Mouse (Mus musculus): ENCODE data around the gene Vwa7. TPM values are rescaled to one million over a fixed set of nuclear protein-coding genes. Genes with fewer than 3 reads are reported as not detected.

Vwa7 gene
- polyA plus RNA-seq, 1 experiment from 2014 or later = 0.38 TPM

GRCm38 (mm10) chr17:35063466-35063865 lies 47.1 kb downstream of the Vwa7 start:
- Histone ChIP-seq H3K4me3 (no peak overlapping the region), H3K27me3 (peaks cover 51% of the 10 kb centered on the region), H3K36me3 (peaks cover 34% of the 10 kb centered on the region), H3K9me3 (no peaks in the 10 kb centered on the region), H3K27ac (no peak overlapping the region), H3K4me2 (no peak overlapping the region), H3K9ac (no peak overlapping the region), H3K4me1 (peaks cover 37% of the 10 kb centered on the region)
- WGBS = 98% methylated on average over 3 of the region's 3 CpGs
- ATAC-seq (ENCODE audit: insufficient number of reproducible peaks, insufficient read depth, low FRiP score, low TSS enrichment, low read depth) = no peak

GRCm38 (mm10) chr17:35064378-35064877 lies 48.0 kb downstream of the Vwa7 start:
- WGBS = 27% methylated on average over 10 of the region's 10 CpGs
- peak overlapping the region; percentile 45; the same call in 1 of the 2 replicates for H3K27ac ChIP-seq

GRCm38 (mm10) chr17:35064951-35065947 lies 48.9 kb downstream of the Vwa7 start, which contains the start of gene Ly6g6c:
Gene Ly6g6c (plus strand): TSS chr17:35065388.
- Histone ChIP-seq H3K9ac (peak within 1 kb of the TSS; percentile 58), H3K4me1 (peaks cover 29% of the 10 kb centered on the region), H3K36me3 (peaks cover 32% of the 10 kb centered on the region), H3K4me2 (peak within 1 kb of the TSS; percentile 66), H3K27me3 (peaks cover 56% of the 10 kb centered on the region), H3K9me3 (no peaks in the 10 kb centered on the region), H3K4me3 (peak within 1 kb of the TSS; percentile 41), H3K27ac (peak within 1 kb of the TSS; percentile 60; the same call in 1 of the 2 replicates)
- 2% methylated on average over 48 of the region's 48 CpGs for WGBS
- ATAC-seq (ENCODE audit: insufficient number of reproducible peaks, insufficient read depth, low FRiP score, low TSS enrichment, low read depth) = peak; percentile 23; the same call in 1 of the 2 replicates

More at GRCm38 (mm10) chr17:35064378-35064877, 48.0 kb downstream of the Vwa7 start:
- peaks cover 32% of the 10 kb centered on the region for H3K36me3 ChIP-seq
- H3K4me2 ChIP-seq = peak overlapping the region; percentile 66
- ATAC-seq (ENCODE audit: insufficient number of reproducible peaks, insufficient read depth, low FRiP score, low TSS enrichment, low read depth) = no peak
- peaks cover 34% of the 10 kb centered on the region for H3K4me1 ChIP-seq
- peaks cover 56% of the 10 kb centered on the region for H3K27me3 ChIP-seq
- H3K4me3 ChIP-seq = peak overlapping the region; percentile 41
- H3K9me3 ChIP-seq = no peaks in the 10 kb centered on the region
- H3K9ac ChIP-seq = peak overlapping the region; percentile 58; the same call in 1 of the 2 replicates

GRCm38 (mm10) chr17:35066084-35066483 lies 49.7 kb downstream of the Vwa7 start, which contains the start of gene Mpig6b:
Gene Mpig6b (minus strand): TSS chr17:35066184.
- peak within 1 kb of the TSS; percentile 41 for H3K4me3 ChIP-seq
- H3K4me2 ChIP-seq = peak within 1 kb of the TSS; percentile 66
- peak within 1 kb of the TSS; percentile 60; the same call in 1 of the 2 replicates for H3K27ac ChIP-seq
- H3K27me3 ChIP-seq = peaks cover 56% of the 10 kb centered on the region
- ATAC-seq (ENCODE audit: insufficient number of reproducible peaks, insufficient read depth, low FRiP score, low TSS enrichment, low read depth) = no peak
- peaks cover 23% of the 10 kb centered on the region for H3K36me3 ChIP-seq
- peak within 1 kb of the TSS; percentile 58 for H3K9ac ChIP-seq
- peaks cover 20% of the 10 kb centered on the region for H3K4me1 ChIP-seq
- no peaks in the 10 kb centered on the region for H3K9me3 ChIP-seq
- WGBS = 42% methylated on average over 10 of the region's 10 CpGs

DNA sequence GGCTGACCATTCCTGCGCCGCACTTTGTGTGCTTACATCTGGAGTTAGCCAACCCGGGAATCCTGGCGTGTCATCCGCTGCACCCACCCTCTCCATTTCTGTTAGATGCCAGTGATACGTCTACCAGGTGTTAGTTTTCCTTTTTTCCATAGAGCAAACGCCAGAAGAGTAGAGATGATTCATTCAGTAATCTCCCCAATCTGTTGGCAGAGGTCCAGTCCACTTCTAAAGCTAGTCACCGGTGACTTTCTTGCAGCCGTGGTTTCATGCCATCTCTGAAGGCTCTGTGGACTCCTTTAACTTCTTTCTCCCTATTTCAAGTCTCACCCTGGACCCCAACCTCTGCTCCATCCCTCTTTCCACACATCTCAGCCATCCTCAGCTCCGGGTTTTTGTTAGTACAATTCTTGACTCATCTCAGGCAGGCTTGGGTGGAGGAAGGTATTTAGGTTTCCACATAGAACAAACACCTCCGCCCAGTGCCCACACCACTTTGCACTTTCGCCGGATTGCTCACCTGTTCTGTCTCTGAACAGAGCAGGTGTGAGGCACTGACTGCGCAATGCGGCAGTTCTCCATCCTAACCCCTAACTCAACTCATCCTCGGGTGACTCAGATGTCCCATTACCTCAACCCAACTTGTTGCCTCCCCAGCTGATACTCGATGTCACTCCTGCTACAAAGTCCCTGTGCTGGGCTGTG lies 52.0 kb downstream of the Vwa7 start:
- 75% methylated on average over 17 of the region's 17 CpGs for WGBS
- Histone ChIP-seq H3K4me3 (no peak overlapping the region), H3K27ac (no peak overlapping the region), H3K27me3 (peaks cover 55% of the 10 kb centered on the region), H3K4me1 (peaks cover 17% of the 10 kb centered on the region), H3K9me3 (no peaks in the 10 kb centered on the region), H3K9ac (no peak overlapping the region), H3K36me3 (peaks cover 2% of the 10 kb centered on the region), H3K4me2 (no peak overlapping the region)
- ATAC-seq (ENCODE audit: insufficient number of reproducible peaks, insufficient read depth, low FRiP score, low TSS enrichment, low read depth) = no peak

DNA sequence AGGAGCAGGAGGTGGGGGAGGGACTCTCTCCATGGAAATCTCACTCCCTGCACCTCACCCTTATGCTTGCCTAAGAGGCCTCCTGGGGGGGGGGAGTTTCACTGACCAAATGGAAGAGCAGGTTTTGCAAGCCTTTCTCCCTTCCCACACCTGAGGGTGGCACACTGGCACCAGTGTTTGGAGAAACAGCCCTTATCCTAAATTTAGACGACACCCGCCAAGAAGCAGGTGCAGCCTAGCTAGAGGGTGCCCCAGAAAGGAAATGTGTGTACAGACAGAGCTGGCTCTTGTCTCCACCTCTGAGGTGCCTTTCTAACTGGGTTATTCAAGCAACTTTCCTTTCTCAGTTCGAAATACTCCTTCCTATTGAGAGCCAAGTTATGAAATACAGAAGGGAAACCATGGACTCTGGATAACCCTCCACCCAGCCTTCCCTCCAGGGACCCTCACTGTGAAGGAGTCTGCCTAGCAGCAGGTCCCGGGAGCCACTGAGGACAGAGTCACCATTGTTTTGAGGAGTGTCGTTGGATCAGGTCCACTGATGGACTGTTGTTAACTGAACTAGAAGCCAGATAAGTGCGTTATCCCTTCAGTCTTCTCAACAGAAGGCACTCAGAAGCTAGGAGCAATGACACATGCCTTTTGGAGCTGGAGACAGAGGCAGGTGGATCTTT lies 54.3 kb downstream of the Vwa7 start:
- ATAC-seq (ENCODE audit: insufficient number of reproducible peaks, insufficient read depth, low FRiP score, low TSS enrichment, low read depth) = no peak

GRCm38 (mm10) chr17:35071454-35071853 lies 55.1 kb downstream of the Vwa7 start:
- no peak overlapping the region for H3K27ac ChIP-seq
- 83% methylated on average over 9 of the region's 9 CpGs for WGBS
- H3K27me3 ChIP-seq = peaks cover 24% of the 10 kb centered on the region

More for the DNA sequence above, 54.3 kb downstream of the Vwa7 start:
- H3K9ac ChIP-seq = no peak overlapping the region
- H3K27ac ChIP-seq = no peak overlapping the region
- no peaks in the 10 kb centered on the region for H3K9me3 ChIP-seq
- H3K36me3 ChIP-seq = no peaks in the 10 kb centered on the region
- peaks cover 7% of the 10 kb centered on the region for H3K4me1 ChIP-seq
- no peak overlapping the region for H3K4me2 ChIP-seq
- H3K27me3 ChIP-seq = peaks cover 31% of the 10 kb centered on the region
- no peak overlapping the region for H3K4me3 ChIP-seq
- 31% methylated on average over 6 of the region's 6 CpGs for WGBS

DNA sequence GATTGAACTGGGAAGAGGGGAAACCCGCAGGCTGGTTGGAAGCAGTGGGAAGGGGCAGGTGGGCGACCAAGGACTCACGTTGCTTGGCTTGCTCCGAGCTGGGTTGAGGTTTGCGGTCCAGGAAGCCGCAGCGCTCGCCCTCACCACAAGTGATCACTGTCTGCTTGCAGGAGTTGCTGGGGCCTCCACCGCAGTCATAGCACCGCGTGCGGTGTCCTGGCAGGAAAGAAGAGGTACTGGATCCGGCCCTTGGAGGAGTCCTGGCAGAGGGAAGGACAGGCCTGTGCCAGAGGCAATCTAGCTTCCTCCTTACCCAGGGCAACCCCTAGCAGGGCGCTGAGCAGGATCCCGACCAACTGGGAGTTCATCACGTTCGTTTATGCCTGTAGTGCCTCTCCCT lies 57.7 kb downstream of the Vwa7 start:
- no peak overlapping the region for H3K4me3 ChIP-seq
- no peaks in the 10 kb centered on the region for H3K9me3 ChIP-seq
- peaks cover 13% of the 10 kb centered on the region for H3K27me3 ChIP-seq
- no peak overlapping the region for H3K4me2 ChIP-seq
- H3K36me3 ChIP-seq = no peaks in the 10 kb centered on the region
- peaks cover 32% of the 10 kb centered on the region for H3K4me1 ChIP-seq
- no peak overlapping the region for H3K27ac ChIP-seq
- 41% methylated on average over 17 of the region's 17 CpGs for WGBS
- no peak for ATAC-seq (ENCODE audit: insufficient number of reproducible peaks, insufficient read depth, low FRiP score, low TSS enrichment, low read depth)
- no peak overlapping the region for H3K9ac ChIP-seq

More at GRCm38 (mm10) chr17:35071454-35071853, 55.1 kb downstream of the Vwa7 start:
- H3K36me3 ChIP-seq = no peaks in the 10 kb centered on the region
- no peak for ATAC-seq (ENCODE audit: insufficient number of reproducible peaks, insufficient read depth, low FRiP score, low TSS enrichment, low read depth)
- no peak overlapping the region for H3K9ac ChIP-seq
- no peak overlapping the region for H3K4me3 ChIP-seq
- no peak overlapping the region for H3K4me2 ChIP-seq
- no peaks in the 10 kb centered on the region for H3K9me3 ChIP-seq
- peaks cover 13% of the 10 kb centered on the region for H3K4me1 ChIP-seq

Other genes with a start within 250 kb of the Vwa7 start
- not detected in 2 replicates for gene Cyp21a1, start 212.0 kb upstream of the Vwa7 start, polyA plus RNA-seq (2015; fragmentation: Nextera tagmentation; extraction: Ambion mirVana)
- gene Stk19, start 179.6 kb upstream of the Vwa7 start, polyA plus RNA-seq (2015; fragmentation: Nextera tagmentation; extraction: Ambion mirVana) = 25.4 and 29.4 TPM in 2 replicates
- gene Dxo, start 179.6 kb upstream of the Vwa7 start, polyA plus RNA-seq (2015; fragmentation: Nextera tagmentation; extraction: Ambion mirVana) = 66.3 and 75.1 TPM in 2 replicates
- 52.2 and 55.6 TPM in 2 replicates for gene Skiv2l, start 166.4 kb upstream of the Vwa7 start, polyA plus RNA-seq (2015; fragmentation: Nextera tagmentation; extraction: Ambion mirVana)
- 119 and 126 TPM in 2 replicates for gene Nelfe, start 166.2 kb upstream of the Vwa7 start, polyA plus RNA-seq (2015; fragmentation: Nextera tagmentation; extraction: Ambion mirVana)
- 1.6 and 5.7 TPM in 2 replicates for gene Cfb, start 154.1 kb upstream of the Vwa7 start, polyA plus RNA-seq (2015; fragmentation: Nextera tagmentation; extraction: Ambion mirVana)
- gene Zbtb12, start 137.1 kb upstream of the Vwa7 start, polyA plus RNA-seq (2015; fragmentation: Nextera tagmentation; extraction: Ambion mirVana) = 5.5 and 7.1 TPM in 2 replicates
- gene Gm20547, start 134.5 kb upstream of the Vwa7 start, polyA plus RNA-seq (2015; fragmentation: Nextera tagmentation; extraction: Ambion mirVana) = not detected in 2 replicates
- 2.7 and 3.2 TPM in 2 replicates for gene C2, start 118.3 kb upstream of the Vwa7 start, polyA plus RNA-seq (2015; fragmentation: Nextera tagmentation; extraction: Ambion mirVana)
- 98.5 and 100 TPM in 2 replicates for gene Ehmt2, start 118.1 kb upstream of the Vwa7 start, polyA plus RNA-seq (2015; fragmentation: Nextera tagmentation; extraction: Ambion mirVana)
- 0.24 and 0.83 TPM in 2 replicates for gene Slc44a4, start 102.1 kb upstream of the Vwa7 start, polyA plus RNA-seq (2015; fragmentation: Nextera tagmentation; extraction: Ambion mirVana)
- 18.8 and 20.3 TPM in 2 replicates for gene Neu1, start 85.3 kb upstream of the Vwa7 start, polyA plus RNA-seq (2015; fragmentation: Nextera tagmentation; extraction: Ambion mirVana)
- 0.53 and 0.87 TPM in 2 replicates for gene Hspa1b, start 57.3 kb upstream of the Vwa7 start, polyA plus RNA-seq (2015; fragmentation: Nextera tagmentation; extraction: Ambion mirVana)
- gene Gm20481, start 46.7 kb upstream of the Vwa7 start, polyA plus RNA-seq (2015; fragmentation: Nextera tagmentation; extraction: Ambion mirVana) = not detected in 2 replicates
- 5.8 and 6.1 TPM in 2 replicates for gene Hspa1a, start 44.4 kb upstream of the Vwa7 start, polyA plus RNA-seq (2015; fragmentation: Nextera tagmentation; extraction: Ambion mirVana)
- 0.77 and 0.85 TPM in 2 replicates for gene Hspa1l, start 43.9 kb upstream of the Vwa7 start, polyA plus RNA-seq (2015; fragmentation: Nextera tagmentation; extraction: Ambion mirVana)
- gene Lsm2, start 34.7 kb upstream of the Vwa7 start, polyA plus RNA-seq (2015; fragmentation: Nextera tagmentation; extraction: Ambion mirVana) = 190 and 227 TPM in 2 replicates
- 102 and 112 TPM in 2 replicates for gene Vars, start 15.6 kb upstream of the Vwa7 start, polyA plus RNA-seq (2015; fragmentation: Nextera tagmentation; extraction: Ambion mirVana)
- gene Sapcd1, start 11.4 kb downstream of the Vwa7 start, polyA plus RNA-seq (2015; fragmentation: Nextera tagmentation; extraction: Ambion mirVana) = 14.2 and 19.5 TPM in 2 replicates
- 3.5 and 3.6 TPM in 2 replicates for gene Msh5, start 30.2 kb downstream of the Vwa7 start, polyA plus RNA-seq (2015; fragmentation: Nextera tagmentation; extraction: Ambion mirVana)
- 243 and 254 TPM in 2 replicates for gene Clic1, start 33.4 kb downstream of the Vwa7 start, polyA plus RNA-seq (2015; fragmentation: Nextera tagmentation; extraction: Ambion mirVana)
- gene Ddah2, start 42.5 kb downstream of the Vwa7 start, polyA plus RNA-seq (2015; fragmentation: Nextera tagmentation; extraction: Ambion mirVana) = 358 and 374 TPM in 2 replicates
- 0.87 and 1.0 TPM in 2 replicates for gene Ly6g6c, start 48.8 kb downstream of the Vwa7 start, polyA plus RNA-seq (2015; fragmentation: Nextera tagmentation; extraction: Ambion mirVana)
- 0.77 and 0.89 TPM in 2 replicates for gene Mpig6b, start 49.6 kb downstream of the Vwa7 start, polyA plus RNA-seq (2015; fragmentation: Nextera tagmentation; extraction: Ambion mirVana)
- gene Ly6g6e, start 60.3 kb downstream of the Vwa7 start, polyA plus RNA-seq (2015; fragmentation: Nextera tagmentation; extraction: Ambion mirVana) = 4.3 and 4.9 TPM in 2 replicates
- 0.77 and 1.3 TPM in 2 replicates for gene Ly6g6d, start 61.5 kb downstream of the Vwa7 start, polyA plus RNA-seq (2015; fragmentation: Nextera tagmentation; extraction: Ambion mirVana)
- gene Ly6g6f, start 69.0 kb downstream of the Vwa7 start, polyA plus RNA-seq (2015; fragmentation: Nextera tagmentation; extraction: Ambion mirVana) = 0.18 and 0.23 TPM in 2 replicates
- 89.6 and 90.1 TPM in 2 replicates for gene Abhd16a, start 72.7 kb downstream of the Vwa7 start, polyA plus RNA-seq (2015; fragmentation: Nextera tagmentation; extraction: Ambion mirVana)
- gene Ly6g5c, start 91.7 kb downstream of the Vwa7 start, polyA plus RNA-seq (2015; fragmentation: Nextera tagmentation; extraction: Ambion mirVana) = not detected in 2 replicates
- gene Ly6g5b, start 98.8 kb downstream of the Vwa7 start, polyA plus RNA-seq (2015; fragmentation: Nextera tagmentation; extraction: Ambion mirVana) = 1.1 and 1.6 TPM in 2 replicates
- 21.1 and 24.1 TPM in 2 replicates for gene Gpank1, start 104.9 kb downstream of the Vwa7 start, polyA plus RNA-seq (2015; fragmentation: Nextera tagmentation; extraction: Ambion mirVana)
- gene Csnk2b, start 105.5 kb downstream of the Vwa7 start, polyA plus RNA-seq (2015; fragmentation: Nextera tagmentation; extraction: Ambion mirVana) = 278 and 298 TPM in 2 replicates
- 10.9 and 12.3 TPM in 2 replicates for gene D17H6S53E, start 109.8 kb downstream of the Vwa7 start, polyA plus RNA-seq (2015; fragmentation: Nextera tagmentation; extraction: Ambion mirVana)
- 0.28 and 8.7 TPM in 2 replicates for gene Apom, start 115.5 kb downstream of the Vwa7 start, polyA plus RNA-seq (2015; fragmentation: Nextera tagmentation; extraction: Ambion mirVana)
- 65.1 and 67.8 TPM in 2 replicates for gene Bag6, start 118.6 kb downstream of the Vwa7 start, polyA plus RNA-seq (2015; fragmentation: Nextera tagmentation; extraction: Ambion mirVana)
- gene Prrc2a, start 148.3 kb downstream of the Vwa7 start, polyA plus RNA-seq (2015; fragmentation: Nextera tagmentation; extraction: Ambion mirVana) = 193 and 244 TPM in 2 replicates
- 8.1 and 9.8 TPM in 2 replicates for gene Aif1, start 159.5 kb downstream of the Vwa7 start, polyA plus RNA-seq (2015; fragmentation: Nextera tagmentation; extraction: Ambion mirVana)
- gene Lst1, start 171.9 kb downstream of the Vwa7 start, polyA plus RNA-seq (2015; fragmentation: Nextera tagmentation; extraction: Ambion mirVana) = 13.1 and 16.1 TPM in 2 replicates
- 1.8 and 2.1 TPM in 2 replicates for gene Ltb, start 177.9 kb downstream of the Vwa7 start, polyA plus RNA-seq (2015; fragmentation: Nextera tagmentation; extraction: Ambion mirVana)
- 0.37 TPM in 1 of 2 replicates, not detected in the other for gene Tnf, start 185.4 kb downstream of the Vwa7 start, polyA plus RNA-seq (2015; fragmentation: Nextera tagmentation; extraction: Ambion mirVana)
- 0.24 TPM in 1 of 2 replicates, not detected in the other for gene Lta, start 188.8 kb downstream of the Vwa7 start, polyA plus RNA-seq (2015; fragmentation: Nextera tagmentation; extraction: Ambion mirVana)
- gene Gm16181, start 204.3 kb downstream of the Vwa7 start, polyA plus RNA-seq (2015; fragmentation: Nextera tagmentation; extraction: Ambion mirVana) = not detected in 2 replicates
- gene Atp6v1g2, start 217.1 kb downstream of the Vwa7 start, polyA plus RNA-seq (2015; fragmentation: Nextera tagmentation; extraction: Ambion mirVana) = 3.9 and 4.1 TPM in 2 replicates
- 10.4 and 12.0 TPM in 2 replicates for gene Nfkbil1, start 219.2 kb downstream of the Vwa7 start, polyA plus RNA-seq (2015; fragmentation: Nextera tagmentation; extraction: Ambion mirVana)
- 498 and 543 TPM in 2 replicates for gene Ddx39b, start 225.2 kb downstream of the Vwa7 start, polyA plus RNA-seq (2015; fragmentation: Nextera tagmentation; extraction: Ambion mirVana)
- gene H2-D1, start 246.2 kb downstream of the Vwa7 start, polyA plus RNA-seq (2015; fragmentation: Nextera tagmentation; extraction: Ambion mirVana) = 28.7 and 30.7 TPM in 2 replicates

Measured in embryonic facial prominence, embryonic 13.5 days (tissue).